ENCODE assay signal across 20 mouse cellular contexts in the genomic region with DNA sequence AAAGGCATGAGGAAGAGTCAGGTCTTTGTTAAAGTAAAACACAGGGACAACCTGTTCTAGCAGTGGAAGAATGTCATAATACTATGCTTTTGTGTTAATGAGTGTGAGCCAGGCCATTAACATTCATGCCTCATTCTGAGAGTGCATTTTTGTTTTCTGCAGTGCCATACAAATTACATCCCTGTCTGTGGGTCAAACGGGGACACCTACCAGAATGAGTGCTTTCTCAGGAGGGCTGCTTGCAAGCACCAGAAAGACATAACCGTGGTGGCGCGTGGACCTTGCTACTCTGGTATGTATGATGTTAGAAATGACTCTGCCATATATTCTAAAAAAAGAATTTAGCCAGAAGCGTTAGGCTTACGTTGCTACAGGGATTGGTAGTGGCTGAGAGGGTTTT. TPM values are rescaled to one million over a fixed set of nuclear protein-coding genes. Genes with fewer than 3 reads are reported as not detected.
"Had no signal": no experiment of that assay in that cellular context is flagged by ENCODE, and none has a peak within 500 bp of the region (broad histone marks: within the 10 kb centered on the region; RNA-seq: fewer than 3 reads in every experiment).

No protein-coding gene starts in this region.

- H3K9me3 ChIP-seq: lung, embryonic 15.5 days; megakaryocyte, embryonic 14.5 days; midbrain, embryonic 13.5 days; midbrain, embryonic 15.5 days; neural tube, embryonic 12.5 days had no signal

- H3K4me2 ChIP-seq: lung, embryonic 15.5 days; midbrain, embryonic 11.5 days; midbrain, embryonic 13.5 days; midbrain, embryonic 15.5 days; neural tube, embryonic 12.5 days had no signal

- ATAC-seq: lung, postnatal 0 days; midbrain, embryonic 13.5 days; midbrain, embryonic 15.5 days had no signal

- DNase-seq: lung, adult 2 months; lung, postnatal 14 days; lung, postnatal 36 days; right cerebral cortex, postnatal 4 days; spleen, adult 18-20 months; thymus, adult 18-20 months; thymus, postnatal 14 days; thymus, postnatal 36 days had no signal

- H3K9ac ChIP-seq: lung, embryonic 15.5 days; midbrain, embryonic 13.5 days; midbrain, embryonic 15.5 days; neural tube, embryonic 12.5 days had no signal

- H3K27ac ChIP-seq: lung, embryonic 15.5 days; macrophage; midbrain, embryonic 15.5 days; neural tube, embryonic 12.5 days had no signal

- H3K4me3 ChIP-seq: lung, embryonic 15.5 days; megakaryocyte, embryonic 14.5 days; midbrain, embryonic 13.5 days; midbrain, embryonic 15.5 days; neural tube, embryonic 12.5 days had no signal

- H3K27me3 ChIP-seq: lung, embryonic 15.5 days; megakaryocyte, embryonic 14.5 days; midbrain, embryonic 13.5 days; midbrain, embryonic 15.5 days; neural tube, embryonic 12.5 days had no signal

- H3K4me1 ChIP-seq: lung, embryonic 15.5 days; megakaryocyte, embryonic 14.5 days; midbrain, embryonic 15.5 days had no signal

RNA-seq across cellular contexts. Expression of gene Tmeff1, which starts 25.3 kb away (rescaled TPM):
- polyA plus RNA-seq: macrophage had no signal

RNA-seq across cellular contexts. Expression of gene Cavin4, which starts 53.1 kb away (rescaled TPM):
- total RNA-seq: megakaryocyte progenitor cell, adult 5-6 weeks; monocyte, adult 5-6 weeks; neutrophil, adult 5-6 weeks had no signal
- polyA plus RNA-seq: macrophage; small intestine, adult 2 months had no signal
